Mouse (Mus musculus) C2C12 (cell line): Measurements from ENCODE around the gene Tdrd7. TPM values are rescaled to one million over a fixed set of nuclear protein-coding genes. Genes with fewer than 3 reads are reported as not detected.
A peak's percentile ranks its signal among the peaks of the same experiment; 100 is the strongest.

Source experiments
- H3K27me3 ChIP-seq: one replicate; pipeline ENCODE4 v1.6.1; 2011; ENCODE audit not compliant: control insufficient read depth, insufficient read depth, insufficient read length
- H3K36me3 ChIP-seq: one replicate; pipeline ENCODE4 v1.6.1; 2011; ENCODE audit not compliant: control insufficient read depth, insufficient read depth
- H3K4me3 ChIP-seq: one replicate; pipeline ENCODE4 v1.5.1; 2011; ENCODE audit warnings: mild to moderate bottlenecking, control low read depth; ENCODE audit not compliant: poor library complexity, insufficient read depth, severe bottlenecking
- H3K79me2 ChIP-seq: one replicate; pipeline ENCODE4 v1.6.1; 2011; ENCODE audit not compliant: control insufficient read depth, insufficient read depth
- H3K79me3 ChIP-seq: one replicate; pipeline ENCODE4 v1.6.1; 2011; ENCODE audit warnings: low read depth, control low read depth
- H3ac ChIP-seq: one replicate; pipeline ENCODE3; 2011; ENCODE audit warnings: low read depth; ENCODE audit not compliant: control insufficient read depth, insufficient read length
- CEBPB ChIP-seq: IDR thresholded peaks from one replicate; pipeline ENCODE4 v1.6.1; 2011; ENCODE audit warnings: low read depth, mild to moderate bottlenecking, control low read depth, moderate library complexity
- CTCF ChIP-seq: IDR thresholded peaks from one replicate; pipeline ENCODE4 v1.5.1; 2011; ENCODE audit not compliant: control insufficient read depth, insufficient read depth, insufficient read length
- FOSL1 ChIP-seq: IDR thresholded peaks from one replicate; pipeline ENCODE4 v1.8.0; 2011; ENCODE audit warnings: mild to moderate bottlenecking, low read length; ENCODE audit not compliant: poor library complexity, insufficient read depth, severe bottlenecking
- MAX ChIP-seq: IDR thresholded peaks from one replicate; pipeline ENCODE4 v1.6.1; 2011; ENCODE audit warnings: mild to moderate bottlenecking, control low read depth
- MYOD1 ChIP-seq: IDR thresholded peaks from one replicate; pipeline ENCODE4 v1.6.1; 2011; ENCODE audit warnings: low read depth; ENCODE audit not compliant: control insufficient read depth, insufficient read length
- MYOG ChIP-seq: IDR thresholded peaks from one replicate; pipeline ENCODE4 v1.6.1; 2011; ENCODE audit not compliant: control insufficient read depth, insufficient read length; ENCODE audit errors: extremely low read depth
- USF1 ChIP-seq: IDR thresholded peaks from one replicate; pipeline ENCODE4 v1.6.1; 2011; ENCODE audit warnings: low read depth, mild to moderate bottlenecking, control low read depth, moderate library complexity
- polyA plus RNA-seq: library from polyadenylated mRNA; unstranded; fragments of >200 nt; fragmentation: generic; extraction: Trizol; gene quantifications from one replicate; pipeline ENCODE4 v1.2.1, GENCODE M21; 2012; ENCODE audit warnings: missing spikeins

Tdrd7 gene
- polyA plus RNA-seq, 1 experiment = 18.0 TPM

GRCm38 (mm10) chr4:46029552-46029951 lies 64.4 kb downstream of the Tdrd7 start:
- Histone ChIP-seq H3K27me3 (no peaks in the 10 kb centered on the region), H3K79me2 (no peaks in the 10 kb centered on the region)

DNA sequence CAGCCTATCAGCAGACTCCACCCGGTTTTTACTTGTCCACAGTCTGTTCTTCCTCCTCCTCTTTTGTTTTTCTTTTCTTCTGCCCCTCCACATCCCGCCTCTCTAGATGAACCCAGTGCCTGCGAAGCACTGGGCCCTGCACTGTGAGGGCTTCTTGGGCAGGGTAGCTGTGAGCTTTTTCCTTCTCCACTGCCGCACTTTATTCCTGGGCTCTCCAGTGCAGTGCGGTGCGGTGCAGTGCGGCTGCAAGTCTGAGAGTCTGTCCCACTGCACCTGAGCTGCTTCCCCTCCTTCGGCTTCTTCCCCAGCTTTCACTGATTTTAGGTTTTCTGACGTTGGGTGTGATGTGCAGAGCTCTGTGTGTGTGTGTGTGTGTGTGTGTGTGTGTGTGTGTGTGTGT lies 67.3 kb downstream of the Tdrd7 start:
- Histone ChIP-seq H3K79me3 (no peaks in the 10 kb centered on the region), H3K36me3 (no peaks in the 10 kb centered on the region), H3K27me3 (no peaks in the 10 kb centered on the region), H3K79me2 (no peaks in the 10 kb centered on the region), H3K4me3 (no peak overlapping the region), H3ac (no peak overlapping the region)
- no peak for TF ChIP-seq USF1

More at GRCm38 (mm10) chr4:46029552-46029951, 64.4 kb downstream of the Tdrd7 start:
- Histone ChIP-seq H3K79me3 (no peaks in the 10 kb centered on the region), H3K4me3 (no peak overlapping the region), H3K36me3 (peaks cover 7% of the 10 kb centered on the region), H3ac (no peak overlapping the region)
- TF ChIP-seq USF1 (no peak), CTCF (no peak), MYOD1 (no peak), FOSL1 (no peak), MAX (no peak), CEBPB (no peak)

DNA sequence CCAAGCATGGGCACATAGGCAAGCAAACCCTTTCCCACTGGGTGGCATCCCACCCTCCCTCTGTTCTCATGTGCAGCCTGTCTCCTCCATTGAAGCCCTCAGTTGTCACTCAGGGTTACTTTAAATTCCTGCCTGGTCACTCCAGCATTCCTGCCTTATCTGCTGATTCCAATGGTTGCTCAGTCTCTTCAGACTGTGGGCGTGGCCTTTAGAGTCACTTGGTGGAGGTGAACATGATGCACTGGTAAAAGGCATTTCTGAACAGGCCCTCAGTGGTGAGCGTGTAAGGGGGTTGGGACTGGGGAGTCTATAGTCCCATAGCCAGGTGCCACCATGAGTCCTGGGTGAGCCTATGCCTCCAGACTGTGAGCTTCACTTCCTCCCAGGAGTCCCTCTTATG lies 68.1 kb downstream of the Tdrd7 start:
- TF ChIP-seq CTCF (no peak), MYOD1 (no peak), MAX (no peak), FOSL1 (no peak), MYOG (no peak), CEBPB (no peak), USF1 (no peak)
- H3K4me3 ChIP-seq = no peak overlapping the region
- H3K27me3 ChIP-seq = no peaks in the 10 kb centered on the region
- H3ac ChIP-seq = no peak overlapping the region
- H3K36me3 ChIP-seq = no peaks in the 10 kb centered on the region
- H3K79me3 ChIP-seq = no peaks in the 10 kb centered on the region
- H3K79me2 ChIP-seq = no peaks in the 10 kb centered on the region

- H3K36me3 ChIP-seq = no peaks in the 10 kb centered on the region
- TF ChIP-seq MYOG (no peak), FOSL1 (no peak), MYOD1 (no peak), USF1 (no peak), CEBPB (no peak), CTCF (no peak), MAX (no peak)
- H3K79me3 ChIP-seq = no peaks in the 10 kb centered on the region
- no peak overlapping the region for H3ac ChIP-seq
- no peaks in the 10 kb centered on the region for H3K79me2 ChIP-seq
- H3K27me3 ChIP-seq = no peaks in the 10 kb centered on the region
- H3K4me3 ChIP-seq = no peak overlapping the region
Observed at GRCm38 (mm10) chr4:46038591-46038891, 73.4 kb downstream of the Tdrd7 start.

GRCm38 (mm10) chr4:46038892-46039751 lies 74.0 kb downstream of the Tdrd7 start, which contains the start of gene Tmod1:
Tmod1 (plus strand) TSS chr4:46038935.
- peak within 1 kb of the TSS; percentile 58 for H3ac ChIP-seq
- no peaks in the 10 kb centered on the region for H3K79me3 ChIP-seq
- TF ChIP-seq MYOG (no peak), MYOD1 (no peak), MAX (no peak), FOSL1 (no peak), USF1 (no peak), CEBPB (no peak), CTCF (no peak)
- no peaks in the 10 kb centered on the region for H3K79me2 ChIP-seq
- H3K4me3 ChIP-seq = peak within 1 kb of the TSS; percentile 21
- no peaks in the 10 kb centered on the region for H3K36me3 ChIP-seq
- no peaks in the 10 kb centered on the region for H3K27me3 ChIP-seq

GRCm38 (mm10) chr4:46039899-46040298 lies 74.8 kb downstream of the Tdrd7 start:
- TF ChIP-seq CEBPB (no peak), MYOG (no peak), CTCF (no peak), MAX (no peak), USF1 (no peak), FOSL1 (no peak), MYOD1 (no peak)
- no peaks in the 10 kb centered on the region for H3K36me3 ChIP-seq
- H3K27me3 ChIP-seq = no peaks in the 10 kb centered on the region
- no peaks in the 10 kb centered on the region for H3K79me3 ChIP-seq
- no peaks in the 10 kb centered on the region for H3K79me2 ChIP-seq
- H3K4me3 ChIP-seq = no peak overlapping the region
- H3ac ChIP-seq = no peak overlapping the region
